Mouse (Mus musculus) midbrain, postnatal 0 days (tissue): ENCODE measurements around the gene Cplx1. TPM values are rescaled to one million over a fixed set of nuclear protein-coding genes. Genes with fewer than 3 reads are reported as not detected.
"Not testable (repeated sequence)": the region's sequence is repeated elsewhere in the genome, so short reads cannot be mapped to it uniquely, and the experiment has no call there.

Experiments
- ATAC-seq: fragments of 200-750 bp; cut with Nextera tagmentation; 2 replicates; pipeline ENCODE4 v1.8.0; 2017; ENCODE audit warnings: moderate number of reproducible peaks, mild to moderate bottlenecking, moderate TSS enrichment, moderate library complexity; ENCODE audit not compliant: low FRiP score
- DNase-seq: peaks from one replicate; pipeline ENCODE4 v3.0.0-alpha.2; 2015; ENCODE audit warnings: low spot score
- H3K27ac ChIP-seq: fragments of 300-500 bp; sonication (generic); 2 replicates; pipeline ENCODE4 v1.5.1; 2014; ENCODE audit warnings: low read depth, mild to moderate bottlenecking, low read length, mixed read lengths
- H3K27me3 ChIP-seq: fragments of 300-500 bp; sonication (generic); 2 replicates; pipeline ENCODE4 v1.6.1; 2014; ENCODE audit warnings: low read length, control low read depth, mixed read lengths; ENCODE audit not compliant: insufficient read depth
- H3K36me3 ChIP-seq: fragments of 300-500 bp; sonication (generic); 2 replicates; pipeline ENCODE4 v1.6.1; 2014; ENCODE audit warnings: low read length, control low read depth, mixed read lengths; ENCODE audit not compliant: insufficient read depth
- H3K4me1 ChIP-seq: fragments of 300-500 bp; sonication (generic); 2 replicates; pipeline ENCODE4 v1.6.1; 2014; ENCODE audit warnings: mild to moderate bottlenecking, control low read depth, antibody characterized with exemption, low read length, mixed read lengths; ENCODE audit not compliant: insufficient read depth
- H3K4me2 ChIP-seq: fragments of 300-500 bp; sonication (generic); 2 replicates; pipeline ENCODE4 v1.6.1; 2014; ENCODE audit warnings: low read depth, mild to moderate bottlenecking, low read length, mixed read lengths; ENCODE audit not compliant: poor library complexity, severe bottlenecking
- H3K4me3 ChIP-seq: fragments of 300-500 bp; sonication (generic); 2 replicates; pipeline ENCODE4 v1.5.1; 2014; ENCODE audit warnings: low read depth, mild to moderate bottlenecking, low read length, moderate library complexity
- H3K9ac ChIP-seq: fragments of 300-500 bp; sonication (generic); replicated peaks from 2 replicates; pipeline ENCODE4 v1.6.1; 2014; ENCODE audit warnings: mild to moderate bottlenecking, low read length, moderate library complexity, mixed read lengths; ENCODE audit not compliant: poor library complexity, severe bottlenecking
- H3K9me3 ChIP-seq: fragments of 300-500 bp; sonication (generic); 2 replicates; pipeline ENCODE4 v1.6.1; 2016; ENCODE audit warnings: low read length, control low read depth
- CTCF ChIP-seq: IDR thresholded peaks from 2 replicates; pipeline ENCODE4 v1.5.1; 2016; ENCODE audit warnings: antibody characterized with exemption, mild to moderate bottlenecking
- WGBS: fragments of 180-500 bp; shearing (Covaris S2); extraction: QIAGEN DNeasy Blood & Tissue Kit; methylation state at CpG from one replicate; pipeline ENCODE4 v1.1.7; 2014; 5-methylcytosine and 5-hydroxymethylcytosine counted together
- polyA plus RNA-seq: library from polyadenylated mRNA; unstranded; fragments of >200 nt; fragmentation: Nextera tagmentation; extraction: Ambion mirVana; gene quantifications from 2 replicates; pipeline ENCODE4 v1.2.1, GENCODE M21; 2015
- total RNA-seq: library from RNA; depleted of rRNA; stranded (reverse); fragments of >200 nt; gene quantifications from 2 replicates; pipeline ENCODE4 v1.2.3, GENCODE M21; 2014

Gene Cplx1
- total and polyA plus RNA-seq, 2 experiments from 2014 or later: 66.4 to 97.4 TPM

- H3K27me3 ChIP-seq: no peaks in the 10 kb centered on the region
- 90% methylated on average over 18 of the region's 18 CpGs for WGBS
- peaks cover 63% of the 10 kb centered on the region for H3K36me3 ChIP-seq
- ATAC-seq: no peak
- no peak overlapping the region for H3K27ac ChIP-seq
- no peak overlapping the region for H3K9ac ChIP-seq
- H3K4me3 ChIP-seq: no peak overlapping the region
- no peak for TF ChIP-seq CTCF
- H3K4me1 ChIP-seq: no peaks in the 10 kb centered on the region
- no peak for DNase-seq
- no peaks in the 10 kb centered on the region for H3K9me3 ChIP-seq
- H3K4me2 ChIP-seq: no peak overlapping the region
Measured at GRCm38 (mm10) chr5:108502286-108502685, 47.5 kb downstream of the Cplx1 start.

- TF ChIP-seq CTCF: no peak
- Histone ChIP-seq H3K9ac (no peak overlapping the region), H3K4me1 (no peaks in the 10 kb centered on the region), H3K4me2 (no peak overlapping the region), H3K9me3 (no peaks in the 10 kb centered on the region), H3K36me3 (peaks cover 69% of the 10 kb centered on the region), H3K27me3 (no peaks in the 10 kb centered on the region), H3K4me3 (no peak overlapping the region), H3K27ac (no peak overlapping the region)
- no peak for DNase-seq
- no peak for ATAC-seq
- WGBS: 100% methylated on average over 1 of the region's 1 CpGs
Measured at GRCm38 (mm10) chr5:108501573-108501972, 48.3 kb downstream of the Cplx1 start.

GRCm38 (mm10) chr5:108486148-108486547 lies 63.7 kb downstream of the Cplx1 start:
- H3K4me3 ChIP-seq, H3K4me1 ChIP-seq, H3K27ac ChIP-seq, H3K9ac ChIP-seq, H3K9me3 ChIP-seq, H3K27me3 ChIP-seq, H3K4me2 ChIP-seq, ATAC-seq, DNase-seq: not testable (repeated sequence)
- 92% methylated on average over 5 of the region's 5 CpGs for WGBS
- H3K36me3 ChIP-seq: peaks cover 35% of the 10 kb centered on the region

DNA sequence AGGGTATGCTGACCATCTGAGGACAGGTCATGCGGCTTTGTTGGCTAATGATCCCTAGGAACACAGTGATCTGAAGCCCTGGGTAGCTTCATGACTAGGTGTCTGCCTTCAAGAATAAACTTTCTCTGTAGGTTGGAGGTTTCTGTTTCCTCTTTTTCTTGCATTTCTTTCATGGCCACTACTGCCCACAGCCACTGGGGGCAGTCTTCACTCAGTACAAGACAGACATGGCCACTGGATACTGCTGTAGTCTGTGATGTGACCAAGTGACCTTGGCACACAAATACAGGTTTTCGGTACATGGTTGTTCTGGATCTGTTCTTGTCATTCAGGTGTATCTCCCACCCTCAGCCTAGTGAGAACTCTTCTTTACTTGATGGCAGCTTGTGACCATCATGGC lies 64.6 kb downstream of the Cplx1 start:
- ATAC-seq (no peak), DNase-seq (peak; percentile 19)
- Histone ChIP-seq H3K9me3 (no peaks in the 10 kb centered on the region), H3K4me3 (no peak overlapping the region), H3K4me1 (no peaks in the 10 kb centered on the region), H3K27me3 (no peaks in the 10 kb centered on the region), H3K4me2 (no peak overlapping the region), H3K27ac (no peak overlapping the region), H3K9ac (no peak overlapping the region), H3K36me3 (peaks cover 27% of the 10 kb centered on the region)
- 100% methylated on average over 2 of the region's 2 CpGs for whole genome bisulfite sequencing
- TF ChIP-seq CTCF: peak; percentile 74

GRCm38 (mm10) chr5:108483006-108483405 lies 66.8 kb downstream of the Cplx1 start:
- Histone ChIP-seq H3K9me3 (no peaks in the 10 kb centered on the region), H3K36me3 (peaks cover 13% of the 10 kb centered on the region; the same call in 1 of the 2 replicates), H3K4me2 (no peak overlapping the region), H3K27ac (no peak overlapping the region), H3K4me1 (no peaks in the 10 kb centered on the region), H3K4me3 (no peak overlapping the region), H3K9ac (no peak overlapping the region), H3K27me3 (no peaks in the 10 kb centered on the region)
- DNase-seq: no peak
- no peak for TF ChIP-seq CTCF
- 89% methylated on average over 6 of the region's 6 CpGs for WGBS
- no peak for ATAC-seq

- no peak overlapping the region for H3K9ac ChIP-seq
- no peak overlapping the region for H3K4me3 ChIP-seq
- DNase-seq (no peak), ATAC-seq (no peak)
- no peak for TF ChIP-seq CTCF
- H3K27ac ChIP-seq: no peak overlapping the region
- H3K27me3 ChIP-seq: no peaks in the 10 kb centered on the region
- 89% methylated on average over 3 of the region's 3 CpGs for WGBS
- peaks cover 56% of the 10 kb centered on the region for H3K36me3 ChIP-seq
- no peak overlapping the region for H3K4me2 ChIP-seq
- H3K9me3 ChIP-seq: no peaks in the 10 kb centered on the region
- H3K4me1 ChIP-seq: no peaks in the 10 kb centered on the region
Measured at GRCm38 (mm10) chr5:108475977-108476376, 73.8 kb downstream of the Cplx1 start.
